Mouse (Mus musculus) forebrain, embryonic 12.5 days (tissue): ENCODE measurements around the gene Vegfb. TPM values are rescaled to one million over a fixed set of nuclear protein-coding genes. Genes with fewer than 3 reads are reported as not detected.
A peak's percentile ranks its signal among the peaks of the same experiment; 100 is the strongest.

Source experiments
- ATAC-seq: fragments of 200-750 bp; cut with Nextera tagmentation; 2 replicates; pipeline ENCODE4 v1.8.0; 2017; ENCODE audit warnings: moderate TSS enrichment; ENCODE audit not compliant: low FRiP score
- H3K27ac ChIP-seq: fragments of 300-500 bp; sonication (generic); 2 replicates; pipeline ENCODE4 v1.5.1; 2016; ENCODE audit warnings: mild to moderate bottlenecking
- H3K27me3 ChIP-seq: fragments of 300-500 bp; sonication (generic); 2 replicates; pipeline ENCODE4 v1.6.1; 2016; ENCODE audit warnings: mild to moderate bottlenecking
- H3K36me3 ChIP-seq: fragments of 300-500 bp; sonication (generic); replicated peaks from 2 replicates; pipeline ENCODE4 v1.6.1; 2016; ENCODE audit warnings: mild to moderate bottlenecking
- H3K4me1 ChIP-seq: fragments of 300-500 bp; sonication (generic); 2 replicates; pipeline ENCODE4 v1.6.1; 2016
- H3K4me2 ChIP-seq: fragments of 300-500 bp; sonication (generic); 2 replicates; pipeline ENCODE4 v1.6.1; 2016; ENCODE audit warnings: mild to moderate bottlenecking, moderate library complexity
- H3K4me3 ChIP-seq: fragments of 300-500 bp; sonication (generic); replicated peaks from 2 replicates; pipeline ENCODE4 v1.5.1; 2016; ENCODE audit warnings: mild to moderate bottlenecking
- H3K9ac ChIP-seq: fragments of 300-500 bp; sonication (generic); 2 replicates; pipeline ENCODE4 v1.6.1; 2016; ENCODE audit warnings: mild to moderate bottlenecking
- H3K9me3 ChIP-seq: fragments of 300-500 bp; sonication (generic); 2 replicates; pipeline ENCODE4 v1.6.1; 2016
- WGBS: fragments of 180-500 bp; shearing (Covaris S2); methylation state at CpG from one replicate; pipeline ENCODE4 v1.1.7; 2016; 5-methylcytosine and 5-hydroxymethylcytosine counted together
- polyA plus RNA-seq: library from polyadenylated mRNA; unstranded; fragments of >200 nt; fragmentation: Nextera tagmentation; extraction: Ambion mirVana; gene quantifications from 2 replicates; pipeline ENCODE4 v1.2.1, GENCODE M21; 2016

Vegfb gene
- polyA plus RNA-seq, 1 experiment from 2014 or later: 42.1 TPM

- WGBS: 6% methylated on average over 8 of the region's 8 CpGs
- no peak for ATAC-seq
- Histone ChIP-seq H3K9ac (peak overlapping the region; percentile 96), H3K4me3 (peak overlapping the region; percentile 84), H3K27ac (peak overlapping the region; percentile 85), H3K4me1 (peaks cover 38% of the 10 kb centered on the region), H3K4me2 (peak overlapping the region; percentile 96), H3K36me3 (peaks cover 15% of the 10 kb centered on the region), H3K9me3 (no peaks in the 10 kb centered on the region), H3K27me3 (no peaks in the 10 kb centered on the region)
Observed at GRCm38 (mm10) chr19:6987904-6988285, 444 bp upstream of the Vegfb start.

DNA sequence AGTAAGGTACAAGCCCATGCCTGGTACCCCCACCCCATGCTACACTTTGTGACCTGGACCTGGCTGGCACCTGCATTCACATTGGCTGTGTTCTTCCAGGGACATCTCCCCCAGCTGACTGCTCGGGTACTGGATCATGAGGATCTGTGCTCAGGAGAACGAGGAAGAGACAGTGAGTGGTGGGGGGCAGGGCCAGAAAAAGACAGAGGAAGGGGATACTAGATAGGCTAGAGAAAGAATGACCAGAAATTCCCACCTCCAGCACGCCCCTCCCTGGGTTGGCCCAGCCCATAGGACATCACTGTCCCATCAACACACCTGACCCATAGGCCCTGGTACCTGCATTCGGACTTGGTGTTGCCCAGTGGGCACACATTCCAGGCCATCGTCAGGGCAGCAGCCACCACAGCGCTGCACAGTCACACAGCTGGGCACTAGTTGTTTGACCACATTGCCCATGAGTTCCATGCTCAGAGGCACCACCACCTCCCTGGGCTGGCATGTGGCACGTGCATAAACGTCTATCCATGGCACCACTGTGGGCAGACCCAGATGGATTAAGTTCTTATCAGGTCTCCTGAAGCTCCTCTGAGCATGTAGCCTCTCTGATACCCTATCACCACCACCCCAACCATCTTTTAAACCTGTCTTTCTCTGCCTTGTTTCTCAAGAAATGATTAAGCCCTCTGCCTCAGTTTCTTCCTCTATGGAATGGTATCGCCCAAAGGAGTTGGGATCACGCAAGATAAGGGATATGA is 1.3 kb downstream of the Vegfb start:
- Histone ChIP-seq H3K4me3 (peak overlapping the region; percentile 84), H3K4me2 (peak overlapping the region; percentile 96), H3K9ac (peak overlapping the region; percentile 96), H3K4me1 (peaks cover 32% of the 10 kb centered on the region), H3K36me3 (peaks cover 24% of the 10 kb centered on the region), H3K9me3 (no peaks in the 10 kb centered on the region), H3K27me3 (no peaks in the 10 kb centered on the region), H3K27ac (no peak overlapping the region)
- no peak for ATAC-seq
- 84% methylated on average over 10 of the region's 10 CpGs for WGBS

DNA sequence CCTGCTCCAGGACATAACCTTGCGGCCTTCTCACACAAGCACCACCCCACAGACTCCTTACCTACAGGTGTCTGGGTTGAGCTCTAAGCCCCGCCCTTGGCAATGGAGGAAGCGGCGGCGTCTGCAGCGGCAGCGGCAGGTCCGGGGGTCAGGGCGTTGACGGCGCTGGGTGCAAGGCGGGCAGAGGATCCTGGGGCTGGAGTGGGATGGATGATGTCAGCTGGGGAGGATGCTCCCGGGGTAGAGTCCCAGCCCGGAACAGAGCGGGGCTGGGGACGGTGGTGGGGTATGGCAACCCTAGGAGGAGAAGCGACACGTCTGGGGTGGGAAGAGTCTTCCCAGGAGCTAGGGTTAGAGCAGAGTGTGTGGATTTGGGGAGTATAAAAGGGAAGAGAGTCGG is 2.2 kb downstream of the Vegfb start:
- Histone ChIP-seq H3K4me1 (peaks cover 37% of the 10 kb centered on the region), H3K36me3 (peaks cover 24% of the 10 kb centered on the region), H3K4me3 (no peak overlapping the region), H3K4me2 (no peak overlapping the region), H3K27ac (no peak overlapping the region), H3K9ac (no peak overlapping the region), H3K27me3 (no peaks in the 10 kb centered on the region), H3K9me3 (no peaks in the 10 kb centered on the region)
- no peak for ATAC-seq
- WGBS: 89% methylated on average over 19 of the region's 19 CpGs

- Histone ChIP-seq H3K4me2 (no peak overlapping the region), H3K4me3 (no peak overlapping the region), H3K4me1 (peaks cover 47% of the 10 kb centered on the region), H3K27ac (0 out of 2 replicates have a peak overlapping the region, but pooled peaks have one; percentile 36), H3K9ac (no peak overlapping the region), H3K27me3 (no peaks in the 10 kb centered on the region), H3K9me3 (no peaks in the 10 kb centered on the region), H3K36me3 (peaks cover 20% of the 10 kb centered on the region)
- 22% methylated on average over 5 of the region's 5 CpGs for WGBS
- ATAC-seq: no peak
Observed at GRCm38 (mm10) chr19:6983621-6984020, 3.8 kb downstream of the Vegfb start.

- Histone ChIP-seq H3K4me1 (peaks cover 52% of the 10 kb centered on the region), H3K27me3 (no peaks in the 10 kb centered on the region), H3K9me3 (no peaks in the 10 kb centered on the region), H3K4me3 (no peak overlapping the region), H3K27ac (no peak overlapping the region), H3K9ac (no peak overlapping the region), H3K36me3 (peaks cover 40% of the 10 kb centered on the region), H3K4me2 (peak overlapping the region; percentile 64; the same call in 1 of the 2 replicates)
- no peak for ATAC-seq
- 87% methylated on average over 4 of the region's 4 CpGs for WGBS
Observed at GRCm38 (mm10) chr19:6981465-6981864, 6.0 kb downstream of the Vegfb start.

DNA sequence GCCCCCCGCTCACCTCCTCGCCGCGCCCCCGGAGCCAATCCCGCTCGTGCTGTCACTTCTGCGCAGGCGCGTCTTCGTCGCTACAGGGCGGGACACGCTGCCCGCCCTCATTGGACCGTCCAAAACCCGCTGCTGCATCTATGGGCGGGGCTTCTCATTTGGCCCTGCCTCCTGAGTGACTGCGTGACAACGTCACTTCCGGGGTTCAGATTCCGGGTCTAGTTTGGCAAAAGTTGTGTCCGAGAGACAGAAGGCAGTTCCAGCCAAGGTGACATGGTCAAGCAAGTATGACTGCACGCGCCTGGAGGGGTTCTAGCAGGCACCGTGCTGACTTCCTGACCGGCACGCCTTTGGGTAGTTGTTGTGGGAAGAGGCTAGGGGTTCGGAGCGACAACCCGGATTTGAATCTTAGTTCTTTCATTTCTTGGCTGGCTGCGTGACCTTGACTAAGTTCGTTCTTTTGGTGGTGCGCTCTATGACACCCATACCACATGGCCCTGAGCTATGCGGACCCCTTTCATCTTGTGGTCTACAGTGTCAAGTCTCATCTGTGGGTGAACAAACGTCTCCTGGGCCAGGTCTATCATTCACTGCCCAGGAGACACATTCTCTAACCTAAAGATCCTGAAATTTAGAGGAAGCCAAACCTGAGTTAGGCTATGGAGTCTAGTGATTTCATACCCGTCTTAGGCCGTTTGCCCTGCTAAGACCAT is 6.9 kb downstream of the Vegfb start, which contains the start of gene Fkbp2:
Gene Fkbp2 (minus strand): TSS at position 121 of the 713 bp plus-strand sequence.
- peak within 1 kb of the TSS; percentile 60 for H3K4me3 ChIP-seq
- ATAC-seq: peak; percentile 91
- H3K27me3 ChIP-seq: no peaks in the 10 kb centered on the region
- H3K36me3 ChIP-seq: peaks cover 41% of the 10 kb centered on the region
- H3K4me2 ChIP-seq: peak within 1 kb of the TSS; percentile 64
- H3K27ac ChIP-seq: peak within 1 kb of the TSS; percentile 94
- no peaks in the 10 kb centered on the region for H3K9me3 ChIP-seq
- peak within 1 kb of the TSS; percentile 68 for H3K9ac ChIP-seq
- WGBS: 2% methylated on average over 38 of the region's 38 CpGs
- H3K4me1 ChIP-seq: peaks cover 53% of the 10 kb centered on the region

DNA sequence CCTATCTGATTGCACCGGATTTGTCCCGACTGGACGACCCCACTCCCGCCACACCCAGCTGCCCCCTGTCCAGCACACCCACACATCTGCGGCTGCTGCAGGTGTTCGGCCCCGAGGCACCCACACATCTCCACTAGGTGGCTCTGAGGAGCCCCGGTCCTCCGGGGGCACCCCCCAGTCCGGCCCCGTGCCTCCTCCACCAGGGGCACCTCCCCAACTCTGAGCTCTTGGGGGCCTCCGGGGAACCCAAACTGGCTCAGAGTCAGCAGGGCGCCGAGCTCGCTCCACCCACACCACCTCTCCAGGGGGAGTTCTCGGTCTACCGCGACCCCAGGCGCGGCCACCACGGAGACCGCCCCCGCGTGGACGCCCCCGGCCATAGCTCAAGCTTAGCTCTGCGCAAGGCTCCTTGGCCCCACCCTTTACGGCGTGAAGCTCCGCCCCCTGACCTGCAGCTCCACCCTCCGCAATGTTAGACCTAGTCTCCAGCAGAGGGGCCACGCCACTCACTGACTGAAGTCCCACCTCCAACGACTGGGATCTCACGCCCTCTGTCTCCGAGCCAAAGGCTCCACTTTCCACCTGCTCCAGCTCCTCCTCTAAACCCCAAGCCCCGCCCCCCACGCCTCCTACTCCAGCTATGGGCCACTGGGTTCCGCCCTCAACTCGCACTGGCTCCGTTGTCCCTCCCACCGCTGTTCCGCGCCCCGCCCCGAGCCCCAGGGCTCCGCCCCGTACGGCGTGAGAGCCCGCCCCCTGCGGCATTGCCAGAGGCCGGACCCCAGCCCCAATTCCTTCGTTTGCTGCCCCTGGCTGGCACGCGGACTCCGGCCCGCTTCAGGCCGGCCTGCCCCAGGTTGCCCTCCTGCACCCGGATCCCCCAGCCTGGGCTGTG is 7.7 kb downstream of the Vegfb start:
- Histone ChIP-seq H3K4me2 (peak overlapping the region; percentile 64), H3K4me3 (peak overlapping the region; percentile 60), H3K27ac (peak overlapping the region; percentile 94), H3K36me3 (peaks cover 33% of the 10 kb centered on the region), H3K9ac (peak overlapping the region; percentile 68), H3K9me3 (no peaks in the 10 kb centered on the region), H3K27me3 (no peaks in the 10 kb centered on the region), H3K4me1 (peaks cover 53% of the 10 kb centered on the region)
- ATAC-seq: peak; percentile 90
- WGBS: under 1% methylated on average over 59 of the region's 59 CpGs

- Histone ChIP-seq H3K27ac (peak overlapping the region; percentile 94), H3K27me3 (no peaks in the 10 kb centered on the region), H3K4me3 (peak overlapping the region; percentile 60), H3K4me2 (peak overlapping the region; percentile 64), H3K4me1 (peaks cover 53% of the 10 kb centered on the region), H3K9me3 (no peaks in the 10 kb centered on the region), H3K9ac (peak overlapping the region; percentile 59), H3K36me3 (peaks cover 31% of the 10 kb centered on the region)
- WGBS: 15% methylated on average over 11 of the region's 11 CpGs
- ATAC-seq: no peak
Observed at GRCm38 (mm10) chr19:6979001-6979479, 8.4 kb downstream of the Vegfb start.

DNA sequence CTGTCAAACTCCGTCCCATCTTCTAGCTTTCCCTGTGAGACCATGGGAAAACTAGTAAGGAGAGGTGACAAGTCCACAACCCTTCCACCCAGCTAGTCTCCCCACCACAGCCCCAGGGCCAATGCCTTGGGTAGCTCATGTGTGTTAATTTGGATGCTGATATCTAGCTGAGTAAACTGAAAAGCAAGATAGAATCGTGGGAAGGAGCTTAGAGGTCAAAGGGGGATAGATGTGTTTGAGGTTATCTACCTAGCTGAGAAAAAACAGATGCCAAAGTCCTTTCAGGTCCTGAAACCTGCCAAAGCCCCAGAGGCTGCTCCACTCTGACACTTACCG is 8.8 kb downstream of the Vegfb start:
- H3K4me2 ChIP-seq: peak overlapping the region; percentile 64
- peaks cover 54% of the 10 kb centered on the region for H3K4me1 ChIP-seq
- H3K27ac ChIP-seq: peak overlapping the region; percentile 94
- peaks cover 31% of the 10 kb centered on the region for H3K36me3 ChIP-seq
- ATAC-seq: no peak
- no peaks in the 10 kb centered on the region for H3K27me3 ChIP-seq
- peak overlapping the region; percentile 60 for H3K4me3 ChIP-seq
- no peaks in the 10 kb centered on the region for H3K9me3 ChIP-seq
- 60% methylated on average over 3 of the region's 3 CpGs for WGBS
- H3K9ac ChIP-seq: peak overlapping the region; percentile 59; the same call in 1 of the 2 replicates

GRCm38 (mm10) chr19:6977759-6978638 is 9.5 kb downstream of the Vegfb start:
- H3K9ac ChIP-seq: peak overlapping the region; percentile 30; the same call in 1 of the 2 replicates
- WGBS: 84% methylated on average over 13 of the region's 13 CpGs
- peak overlapping the region; percentile 60 for H3K4me3 ChIP-seq
- H3K36me3 ChIP-seq: peaks cover 31% of the 10 kb centered on the region
- ATAC-seq: no peak
- H3K9me3 ChIP-seq: no peaks in the 10 kb centered on the region
- H3K27ac ChIP-seq: peak overlapping the region; percentile 94
- no peaks in the 10 kb centered on the region for H3K27me3 ChIP-seq
- peaks cover 53% of the 10 kb centered on the region for H3K4me1 ChIP-seq
- peak overlapping the region; percentile 64 for H3K4me2 ChIP-seq
